Mouse (Mus musculus): ENCODE results near the gene Haspin. TPM values are rescaled to one million over a fixed set of nuclear protein-coding genes. Genes with fewer than 3 reads are reported as not detected.
"Not testable (repeated sequence)": the region's sequence is repeated elsewhere in the genome, so short reads cannot be mapped to it uniquely, and the experiment has no call there.

The Haspin gene
- polyA plus RNA-seq, 1 experiment from 2014 or later: 12.5 TPM

- WGBS: 83% methylated on average over 6 of the region's 6 CpGs
- ATAC-seq (ENCODE audit: insufficient read depth, low FRiP score): no peak
These were observed 11.6 kb downstream of the Haspin start for GRCm38 (mm10) chr11:73126495-73126894.

GRCm38 (mm10) chr11:73111414-73111813 is 26.7 kb downstream of the Haspin start:
- Histone ChIP-seq H3K9me3 (replicated peaks; ENCODE audit: control insufficient read depth, low read length) (no peaks in the 10 kb centered on the region), H3K27ac (ENCODE audit: low read length) (no peak overlapping the region), H3K27me3 (ENCODE audit: control insufficient read depth, insufficient read depth, low read length) (no peaks in the 10 kb centered on the region), H3K4me2 (ENCODE audit: low read depth, low read length) (no peak overlapping the region), H3K9ac (ENCODE audit: low read length) (no peak overlapping the region), H3K36me3 (ENCODE audit: control insufficient read depth, insufficient read depth, low read length) (no peaks in the 10 kb centered on the region), H3K4me1 (ENCODE audit: control insufficient read depth, insufficient read depth, low read length) (no peaks in the 10 kb centered on the region), H3K4me3 (replicated peaks; ENCODE audit: low read length) (no peak overlapping the region)
- 66% methylated on average over 6 of the region's 6 CpGs for WGBS
- ATAC-seq (ENCODE audit: insufficient read depth, low FRiP score): no peak

More at GRCm38 (mm10) chr11:73126495-73126894, 11.6 kb downstream of the Haspin start:
- Histone ChIP-seq H3K4me2 (ENCODE audit: low read depth, low read length) (no peak overlapping the region), H3K4me1 (ENCODE audit: control insufficient read depth, insufficient read depth, low read length) (no peaks in the 10 kb centered on the region), H3K27ac (ENCODE audit: low read length) (no peak overlapping the region), H3K36me3 (ENCODE audit: control insufficient read depth, insufficient read depth, low read length) (no peaks in the 10 kb centered on the region), H3K4me3 (replicated peaks; ENCODE audit: low read length) (no peak overlapping the region), H3K27me3 (ENCODE audit: control insufficient read depth, insufficient read depth, low read length) (no peaks in the 10 kb centered on the region), H3K9me3 (replicated peaks; ENCODE audit: control insufficient read depth, low read length) (no peaks in the 10 kb centered on the region), H3K9ac (ENCODE audit: low read length) (no peak overlapping the region)

- Histone ChIP-seq H3K4me1 (ENCODE audit: control insufficient read depth, insufficient read depth, low read length) (no peaks in the 10 kb centered on the region), H3K36me3 (ENCODE audit: control insufficient read depth, insufficient read depth, low read length) (no peaks in the 10 kb centered on the region), H3K9ac (ENCODE audit: low read length) (no peak overlapping the region), H3K4me3 (replicated peaks; ENCODE audit: low read length) (no peak overlapping the region), H3K9me3 (replicated peaks; ENCODE audit: control insufficient read depth, low read length) (no peaks in the 10 kb centered on the region), H3K27me3 (ENCODE audit: control insufficient read depth, insufficient read depth, low read length) (no peaks in the 10 kb centered on the region), H3K27ac (ENCODE audit: low read length) (no peak overlapping the region), H3K4me2 (ENCODE audit: low read depth, low read length) (no peak overlapping the region)
- no peak for ATAC-seq (ENCODE audit: insufficient read depth, low FRiP score)
- WGBS: 87% methylated on average over 3 of the region's 3 CpGs
These were observed 28.2 kb downstream of the Haspin start for GRCm38 (mm10) chr11:73109941-73110340.

- H3K4me2 ChIP-seq (ENCODE audit: low read depth, low read length): no peak overlapping the region
- H3K4me3 ChIP-seq (replicated peaks; ENCODE audit: low read length): no peak overlapping the region
- no peak overlapping the region for H3K27ac ChIP-seq (ENCODE audit: low read length)
- no peaks in the 10 kb centered on the region for H3K9me3 ChIP-seq (replicated peaks; ENCODE audit: control insufficient read depth, low read length)
- H3K27me3 ChIP-seq (ENCODE audit: control insufficient read depth, insufficient read depth, low read length): no peaks in the 10 kb centered on the region
- WGBS: 67% methylated on average over 14 of the region's 14 CpGs
- ATAC-seq (ENCODE audit: insufficient read depth, low FRiP score): no peak
- H3K4me1 ChIP-seq (ENCODE audit: control insufficient read depth, insufficient read depth, low read length): no peaks in the 10 kb centered on the region
- 0 out of 2 replicates have a peak overlapping the region, but pooled peaks have one; percentile 31 for H3K9ac ChIP-seq (ENCODE audit: low read length)
- H3K36me3 ChIP-seq (ENCODE audit: control insufficient read depth, insufficient read depth, low read length): no peaks in the 10 kb centered on the region
These were observed 29.0 kb downstream of the Haspin start for GRCm38 (mm10) chr11:73108898-73109625.

DNA sequence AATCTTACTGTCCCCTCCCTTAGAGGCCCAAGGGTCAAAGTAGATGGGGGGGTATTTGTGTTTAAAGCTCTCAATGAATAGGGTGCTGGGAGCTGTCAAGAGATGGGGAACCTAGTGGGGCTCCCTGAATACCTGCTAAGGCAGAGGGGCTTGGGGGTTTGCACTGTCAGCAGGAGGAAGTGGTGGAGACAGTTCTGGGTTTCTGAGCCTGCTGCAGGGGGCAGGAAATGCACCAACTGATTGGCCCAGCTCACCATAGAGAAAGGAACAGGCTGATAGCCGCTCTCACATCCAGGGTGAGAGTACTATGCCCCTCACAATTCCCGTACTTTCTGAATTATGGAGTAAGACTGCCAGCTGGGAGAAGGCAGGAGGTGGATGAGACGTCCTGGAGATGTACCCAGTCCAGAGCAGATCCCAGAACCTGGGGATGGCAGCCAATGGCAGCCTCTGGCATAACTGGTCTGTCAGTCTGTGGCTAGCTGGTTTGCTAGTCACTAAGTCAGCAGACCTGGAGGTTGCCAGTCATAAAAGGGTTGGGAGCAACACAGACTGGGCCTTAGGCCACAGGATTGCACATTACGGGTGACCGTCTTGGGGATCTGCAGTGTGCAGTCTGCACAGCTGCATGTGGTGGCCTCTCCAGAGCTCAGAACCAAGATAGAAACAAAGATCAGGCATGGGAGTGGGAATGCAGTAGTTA is 29.7 kb downstream of the Haspin start:
- 69% methylated on average over 5 of the region's 5 CpGs for WGBS
- H3K9ac ChIP-seq (ENCODE audit: low read length): peak overlapping the region; percentile 31; the same call in 1 of the 2 replicates
- no peak overlapping the region for H3K27ac ChIP-seq (ENCODE audit: low read length)
- no peaks in the 10 kb centered on the region for H3K27me3 ChIP-seq (ENCODE audit: control insufficient read depth, insufficient read depth, low read length)
- no peaks in the 10 kb centered on the region for H3K4me1 ChIP-seq (ENCODE audit: control insufficient read depth, insufficient read depth, low read length)
- no peak for ATAC-seq (ENCODE audit: insufficient read depth, low FRiP score)
- no peaks in the 10 kb centered on the region for H3K9me3 ChIP-seq (replicated peaks; ENCODE audit: control insufficient read depth, low read length)
- H3K36me3 ChIP-seq (ENCODE audit: control insufficient read depth, insufficient read depth, low read length): no peaks in the 10 kb centered on the region
- H3K4me2 ChIP-seq (ENCODE audit: low read depth, low read length): no peak overlapping the region
- H3K4me3 ChIP-seq (replicated peaks; ENCODE audit: low read length): no peak overlapping the region

GRCm38 (mm10) chr11:73107358-73107757 is 30.7 kb downstream of the Haspin start:
- H3K4me3 ChIP-seq (replicated peaks; ENCODE audit: low read length); H3K9me3 ChIP-seq (replicated peaks; ENCODE audit: control insufficient read depth, low read length); ATAC-seq (ENCODE audit: insufficient read depth, low FRiP score); H3K36me3 ChIP-seq (ENCODE audit: control insufficient read depth, insufficient read depth, low read length); H3K27ac ChIP-seq (ENCODE audit: low read length); H3K9ac ChIP-seq (ENCODE audit: low read length); H3K4me1 ChIP-seq (ENCODE audit: control insufficient read depth, insufficient read depth, low read length); H3K4me2 ChIP-seq (ENCODE audit: low read depth, low read length); H3K27me3 ChIP-seq (ENCODE audit: control insufficient read depth, insufficient read depth, low read length): not testable (repeated sequence)
- 41% methylated on average over 3 of the region's 3 CpGs for WGBS

DNA sequence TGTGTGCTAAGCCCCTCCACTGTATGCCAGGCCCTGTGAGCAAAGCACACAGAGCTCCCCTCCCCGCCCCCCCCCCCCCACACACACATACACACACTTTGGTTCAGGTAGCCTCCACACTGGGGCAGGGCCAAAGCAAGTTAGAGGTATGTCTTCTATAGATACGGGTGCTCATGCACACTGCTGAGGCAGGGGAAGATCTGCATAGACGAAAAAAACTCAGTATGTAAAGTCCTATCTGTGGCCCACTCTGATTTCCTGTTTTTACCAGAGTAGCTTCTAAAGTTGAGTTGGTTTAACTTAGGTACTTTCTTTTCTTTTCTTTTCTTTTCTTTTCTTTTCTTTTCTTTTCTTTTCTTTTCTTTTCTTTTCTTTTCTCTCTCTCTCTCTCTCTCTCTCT is 32.8 kb downstream of the Haspin start:
- Histone ChIP-seq H3K4me2 (ENCODE audit: low read depth, low read length) (no peak overlapping the region), H3K9me3 (replicated peaks; ENCODE audit: control insufficient read depth, low read length) (no peaks in the 10 kb centered on the region), H3K27ac (ENCODE audit: low read length) (no peak overlapping the region), H3K9ac (ENCODE audit: low read length) (no peak overlapping the region), H3K4me3 (replicated peaks; ENCODE audit: low read length) (no peak overlapping the region), H3K27me3 (ENCODE audit: control insufficient read depth, insufficient read depth, low read length) (no peaks in the 10 kb centered on the region), H3K36me3 (ENCODE audit: control insufficient read depth, insufficient read depth, low read length) (no peaks in the 10 kb centered on the region), H3K4me1 (ENCODE audit: control insufficient read depth, insufficient read depth, low read length) (no peaks in the 10 kb centered on the region)
- ATAC-seq (ENCODE audit: insufficient read depth, low FRiP score): no peak
- 50% methylated on average over 3 of the region's 3 CpGs for WGBS

- Histone ChIP-seq H3K36me3 (ENCODE audit: control insufficient read depth, insufficient read depth, low read length) (no peaks in the 10 kb centered on the region), H3K27me3 (ENCODE audit: control insufficient read depth, insufficient read depth, low read length) (no peaks in the 10 kb centered on the region)
- ATAC-seq (ENCODE audit: insufficient read depth, low FRiP score): no peak
These were observed 36.8 kb downstream of the Haspin start for GRCm38 (mm10) chr11:73101308-73101707.

DNA sequence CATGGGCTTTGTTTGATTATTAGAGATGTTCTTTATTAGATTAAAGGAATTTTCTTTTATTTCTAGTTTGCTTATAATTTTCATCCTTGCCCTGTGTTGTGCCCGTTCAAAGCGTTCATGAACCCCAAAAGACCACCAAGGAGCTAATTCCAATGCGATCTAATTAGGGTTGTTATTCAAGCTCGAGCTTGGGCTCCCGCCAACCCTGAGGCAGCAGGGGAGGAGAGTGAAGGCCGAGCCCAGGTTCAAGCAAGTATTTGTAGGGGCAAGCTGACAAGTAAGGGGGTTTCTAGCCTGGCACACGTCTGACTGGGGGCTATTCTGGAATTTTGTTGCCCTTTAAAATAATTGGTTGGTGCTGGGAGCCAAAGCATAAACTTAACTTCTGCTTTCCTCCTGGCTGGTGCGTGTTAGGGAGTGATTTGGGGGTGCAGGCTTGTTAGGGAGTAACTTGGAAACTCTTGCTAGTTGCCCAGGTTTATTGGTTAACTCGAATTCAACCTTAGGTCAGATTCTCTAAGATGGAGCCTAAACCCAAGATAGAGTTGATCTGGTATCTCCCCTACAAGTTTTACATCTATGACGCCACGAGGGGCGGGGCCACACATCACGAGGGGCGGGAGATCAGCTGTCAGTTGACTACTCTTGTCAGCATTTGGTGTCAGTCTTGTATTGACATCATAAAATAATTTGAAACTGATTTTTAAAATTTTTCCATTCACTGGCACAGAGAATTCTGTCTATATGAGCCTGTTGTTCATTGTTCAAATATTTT is 37.9 kb downstream of the Haspin start:
- no peaks in the 10 kb centered on the region for H3K4me1 ChIP-seq (ENCODE audit: control insufficient read depth, insufficient read depth, low read length)
- no peaks in the 10 kb centered on the region for H3K27me3 ChIP-seq (ENCODE audit: control insufficient read depth, insufficient read depth, low read length)
- H3K36me3 ChIP-seq (ENCODE audit: control insufficient read depth, insufficient read depth, low read length): no peaks in the 10 kb centered on the region
- no peak overlapping the region for H3K4me2 ChIP-seq (ENCODE audit: low read depth, low read length)
- H3K9me3 ChIP-seq (replicated peaks; ENCODE audit: control insufficient read depth, low read length): no peaks in the 10 kb centered on the region
- ATAC-seq (ENCODE audit: insufficient read depth, low FRiP score): no peak
- no peak overlapping the region for H3K4me3 ChIP-seq (replicated peaks; ENCODE audit: low read length)
- WGBS: 70% methylated on average over 14 of the region's 14 CpGs
- no peak overlapping the region for H3K27ac ChIP-seq (ENCODE audit: low read length)
- no peak overlapping the region for H3K9ac ChIP-seq (ENCODE audit: low read length)

More at GRCm38 (mm10) chr11:73101308-73101707, 36.8 kb downstream of the Haspin start:
- WGBS: 65% methylated on average over 4 of the region's 4 CpGs
- H3K4me1 ChIP-seq (ENCODE audit: control insufficient read depth, insufficient read depth, low read length): no peaks in the 10 kb centered on the region
- H3K4me3 ChIP-seq (replicated peaks; ENCODE audit: low read length): no peak overlapping the region
- H3K4me2 ChIP-seq (ENCODE audit: low read depth, low read length): no peak overlapping the region
- no peak overlapping the region for H3K27ac ChIP-seq (ENCODE audit: low read length)
- H3K9ac ChIP-seq (ENCODE audit: low read length): no peak overlapping the region
- no peaks in the 10 kb centered on the region for H3K9me3 ChIP-seq (replicated peaks; ENCODE audit: control insufficient read depth, low read length)
